Mouse (Mus musculus) heart, postnatal 0 days (tissue): ENCODE data around the gene Rnf8.

Experiments
- CTCF ChIP-seq: IDR thresholded peaks from 2 replicates; pipeline ENCODE4 v1.5.1; 2016; ENCODE audit warnings: antibody characterized with exemption, control low read depth, low read depth
- EP300 ChIP-seq: IDR thresholded peaks from 2 replicates; pipeline ENCODE4 v1.6.1; 2016; ENCODE audit warnings: antibody characterized with exemption, low read depth

DNA sequence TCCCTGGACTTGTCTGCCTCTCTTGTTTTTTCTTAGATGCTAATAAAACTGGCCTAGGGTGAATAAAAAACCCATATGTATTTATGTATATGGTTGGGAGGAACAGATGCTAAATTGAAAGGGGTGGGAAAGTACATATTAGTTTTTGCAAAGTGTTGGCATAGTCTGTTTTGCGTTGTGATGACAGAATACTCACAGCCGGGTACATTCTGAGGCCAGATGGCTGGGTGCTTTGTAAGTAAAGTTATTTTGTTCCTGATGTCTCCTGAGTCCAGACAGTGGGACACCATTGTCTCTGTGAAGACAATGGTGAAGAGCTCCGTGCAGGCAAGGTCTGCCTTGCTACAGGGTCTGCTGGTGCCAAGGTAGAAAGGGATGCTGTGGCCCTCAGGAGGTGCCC is 29.9 kb upstream of the Rnf8 start:
- TF ChIP-seq EP300 (no peak), CTCF (no peak)
